Mouse (Mus musculus): ENCODE data around the gene Cdc42ep1. TPM values are rescaled to one million over a fixed set of nuclear protein-coding genes. Genes with fewer than 3 reads are reported as not detected.

The Cdc42ep1 gene
- polyA plus RNA-seq, 1 experiment = 221 TPM

DNA sequence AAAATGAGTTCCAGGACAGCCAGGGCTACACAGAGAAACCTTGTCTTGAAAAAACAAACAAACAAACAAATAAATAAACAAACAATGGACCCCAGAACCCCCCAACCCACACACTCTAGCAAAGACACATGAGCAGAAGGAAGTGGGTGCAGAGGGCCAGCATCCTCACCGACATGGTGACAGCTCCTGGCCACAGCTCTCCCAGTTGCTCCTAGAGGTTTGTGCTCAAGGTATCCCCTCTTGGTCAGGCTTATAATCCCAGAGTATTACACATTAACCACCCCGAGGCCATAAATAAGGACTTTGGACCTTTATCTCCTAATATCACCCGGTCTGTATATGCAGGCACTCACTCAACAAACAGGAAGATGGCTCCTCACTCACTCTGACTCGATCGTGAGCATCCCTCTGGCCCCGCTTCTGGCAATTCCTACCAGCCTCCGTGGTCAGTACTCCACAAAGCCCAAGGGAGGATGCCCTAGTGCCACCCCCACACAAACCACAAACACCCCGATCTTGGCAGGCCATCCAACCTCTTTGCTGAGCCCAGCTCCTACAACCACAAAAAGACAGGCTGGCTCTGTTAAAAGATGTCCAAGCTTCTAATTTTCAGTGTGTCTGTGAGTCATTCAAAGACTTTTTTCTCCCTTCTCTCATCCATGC is 13.0 kb downstream of the Cdc42ep1 start, which contains the start of gene Lgals2:
Gene Lgals2, minus strand, starts transcription at position 227 of the 663 bp plus-strand sequence.
- 40% methylated on average over 8 of the region's 8 CpGs for WGBS
- no peak for DNase-seq
- Histone ChIP-seq H3K4me1 (ENCODE audit: control insufficient read depth, insufficient read depth, low read length) (peaks cover 16% of the 10 kb centered on the region), H3K4me3 (replicated peaks; ENCODE audit: extremely low read depth, low read depth, low read length) (no peak within 1 kb of the TSS)
- TF ChIP-seq POLR2A (IDR thresholded peaks at IDR 0.05; ENCODE audit: borderline replicate concordance, extremely low read depth, low read depth, low read length) (no peak), CTCF (IDR thresholded peaks at IDR 0.05; ENCODE audit: insufficient read depth, low read length) (no peak)

DNA sequence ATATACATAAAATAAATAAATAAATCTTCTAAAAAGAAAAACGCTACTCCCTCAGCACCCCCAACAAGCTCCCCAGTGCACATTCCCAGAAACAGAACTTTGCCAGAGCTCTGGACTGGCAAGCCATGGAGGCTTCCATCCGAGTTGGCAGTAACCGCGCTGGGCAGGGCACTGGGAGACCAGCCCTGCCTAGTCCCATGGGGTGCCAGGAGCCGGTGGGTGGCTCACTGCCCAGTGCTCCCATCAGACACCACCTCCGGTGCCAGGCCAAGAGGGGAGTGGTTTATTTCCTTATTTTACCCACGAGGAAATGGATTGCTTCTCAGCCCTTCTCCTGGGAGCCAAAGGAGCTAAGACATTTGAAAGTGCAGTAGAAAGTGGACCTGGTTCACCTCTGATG is 14.6 kb downstream of the Cdc42ep1 start:
- no peak for DNase-seq
- 18% methylated on average over 7 of the region's 7 CpGs for WGBS
- peaks cover 13% of the 10 kb centered on the region for H3K4me1 ChIP-seq (ENCODE audit: control insufficient read depth, insufficient read depth, low read length)
- TF ChIP-seq CTCF (IDR thresholded peaks at IDR 0.05; ENCODE audit: insufficient read depth, low read length) = no peak
- TF ChIP-seq POLR2A (IDR thresholded peaks at IDR 0.05; ENCODE audit: borderline replicate concordance, extremely low read depth, low read depth, low read length) = no peak
- no peak overlapping the region for H3K4me3 ChIP-seq (replicated peaks; ENCODE audit: extremely low read depth, low read depth, low read length)

GRCm38 (mm10) chr15:78859311-78859710 is 16.9 kb downstream of the Cdc42ep1 start:
- no peak for TF ChIP-seq CTCF (IDR thresholded peaks at IDR 0.05; ENCODE audit: insufficient read depth, low read length)
- no peak for TF ChIP-seq POLR2A (IDR thresholded peaks at IDR 0.05; ENCODE audit: borderline replicate concordance, extremely low read depth, low read depth, low read length)
- H3K4me1 ChIP-seq (ENCODE audit: control insufficient read depth, insufficient read depth, low read length) = peaks cover 9% of the 10 kb centered on the region
- WGBS = 60% methylated on average over 4 of the region's 4 CpGs
- no peak for DNase-seq
- no peak overlapping the region for H3K4me3 ChIP-seq (replicated peaks; ENCODE audit: extremely low read depth, low read depth, low read length)

DNA sequence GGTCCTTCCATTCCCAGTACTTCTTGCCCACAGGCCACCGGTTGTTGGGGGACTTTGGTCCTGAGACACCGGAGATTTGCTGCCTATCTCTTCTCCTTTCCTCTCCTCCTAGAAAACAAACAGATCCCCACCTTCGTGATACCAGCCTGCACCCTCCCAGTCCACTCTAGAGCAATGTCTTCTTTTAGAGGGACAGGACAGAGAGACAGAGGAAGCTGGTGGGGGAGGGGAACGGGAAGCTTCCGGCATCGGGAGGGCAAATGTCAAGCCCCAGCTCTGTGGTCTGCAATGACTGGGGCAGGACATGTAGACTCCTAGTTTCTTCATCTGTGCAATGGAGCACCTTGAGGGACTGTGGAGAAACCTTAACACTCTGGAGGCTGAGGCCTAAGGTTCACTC is 17.3 kb downstream of the Cdc42ep1 start:
- H3K4me1 ChIP-seq (ENCODE audit: control insufficient read depth, insufficient read depth, low read length) = peaks cover 9% of the 10 kb centered on the region
- WGBS = 36% methylated on average over 6 of the region's 6 CpGs
- no peak for DNase-seq

DNA sequence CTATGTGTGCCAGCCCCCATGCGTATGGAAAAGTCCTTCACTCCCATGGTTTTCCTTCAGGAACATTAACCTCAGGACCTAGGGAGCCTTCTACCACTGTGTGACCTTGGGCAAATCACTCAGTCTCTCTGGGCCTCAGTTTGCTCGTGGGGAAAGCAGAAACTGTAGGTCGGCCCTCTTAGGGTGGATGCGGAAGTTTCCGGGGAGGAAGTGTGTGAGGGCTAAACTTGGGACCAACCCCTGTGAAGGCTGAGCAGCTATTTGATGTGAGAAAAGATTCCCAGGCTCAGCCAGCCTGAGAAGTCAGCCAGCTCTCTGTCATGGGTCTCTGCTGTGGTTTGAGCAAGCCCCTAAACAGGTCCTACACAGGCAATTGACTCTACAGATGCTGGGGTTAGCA is 19.9 kb downstream of the Cdc42ep1 start:
- Histone ChIP-seq H3K4me1 (ENCODE audit: control insufficient read depth, insufficient read depth, low read length) (peaks cover 5% of the 10 kb centered on the region), H3K4me3 (replicated peaks; ENCODE audit: extremely low read depth, low read depth, low read length) (no peak overlapping the region)
- WGBS = 61% methylated on average over 5 of the region's 5 CpGs
- no peak for DNase-seq
- TF ChIP-seq POLR2A (IDR thresholded peaks at IDR 0.05; ENCODE audit: borderline replicate concordance, extremely low read depth, low read depth, low read length) = no peak
- TF ChIP-seq CTCF (IDR thresholded peaks at IDR 0.05; ENCODE audit: insufficient read depth, low read length) = no peak

More for the DNA sequence above, 17.3 kb downstream of the Cdc42ep1 start:
- no peak overlapping the region for H3K4me3 ChIP-seq (replicated peaks; ENCODE audit: extremely low read depth, low read depth, low read length)
- TF ChIP-seq POLR2A (IDR thresholded peaks at IDR 0.05; ENCODE audit: borderline replicate concordance, extremely low read depth, low read depth, low read length) = no peak
- TF ChIP-seq CTCF (IDR thresholded peaks at IDR 0.05; ENCODE audit: insufficient read depth, low read length) = no peak

GRCm38 (mm10) chr15:78863154-78863553 is 20.7 kb downstream of the Cdc42ep1 start:
- WGBS = 57% methylated on average over 2 of the region's 2 CpGs
- TF ChIP-seq CTCF (IDR thresholded peaks at IDR 0.05; ENCODE audit: insufficient read depth, low read length) = no peak
- TF ChIP-seq POLR2A (IDR thresholded peaks at IDR 0.05; ENCODE audit: borderline replicate concordance, extremely low read depth, low read depth, low read length) = no peak
- DNase-seq = no peak
- H3K4me1 ChIP-seq (ENCODE audit: control insufficient read depth, insufficient read depth, low read length) = peaks cover 1% of the 10 kb centered on the region; the same call in 1 of the 2 replicates
- no peak overlapping the region for H3K4me3 ChIP-seq (replicated peaks; ENCODE audit: extremely low read depth, low read depth, low read length)

DNA sequence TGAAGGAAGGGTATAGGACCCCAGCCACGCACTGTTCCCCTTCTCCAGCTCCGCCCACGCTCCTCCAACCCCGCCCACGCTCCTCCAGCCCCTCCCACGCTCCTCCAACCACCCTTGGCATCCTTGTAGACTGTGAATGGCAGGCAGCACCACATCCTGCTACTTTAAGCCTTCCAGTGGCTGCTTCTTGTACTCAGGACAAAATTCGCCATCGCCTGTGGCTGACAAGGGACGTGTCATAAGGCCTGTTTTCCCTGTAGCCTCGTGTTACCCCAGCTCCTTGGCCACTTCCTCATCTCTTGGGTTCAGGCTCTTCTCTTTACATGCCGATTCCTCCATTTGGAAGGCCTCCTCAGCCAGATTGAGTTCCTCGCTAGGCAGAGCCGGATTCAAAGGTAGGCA is 21.4 kb downstream of the Cdc42ep1 start:
- DNase-seq = no peak

DNA sequence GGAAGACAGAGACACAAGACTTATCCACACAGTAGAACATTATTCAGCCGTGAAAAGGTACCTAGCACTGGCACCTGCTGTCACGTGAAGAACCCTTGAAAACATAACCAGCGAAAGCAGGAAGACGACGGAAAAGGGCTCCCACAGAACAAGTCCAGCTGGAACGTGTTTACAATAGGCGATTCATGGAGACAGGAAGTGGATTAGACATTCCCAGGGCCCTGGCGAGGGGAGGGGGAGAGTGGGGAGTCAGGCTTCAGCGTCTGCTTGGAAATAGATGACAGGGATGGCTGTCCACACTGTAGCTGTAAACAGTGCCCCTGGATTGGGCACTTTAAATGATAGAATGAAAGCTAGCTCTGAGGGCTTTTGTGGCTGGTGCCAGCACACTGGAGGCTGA is 26.0 kb downstream of the Cdc42ep1 start:
- no peak for TF ChIP-seq POLR2A (IDR thresholded peaks at IDR 0.05; ENCODE audit: borderline replicate concordance, extremely low read depth, low read depth, low read length)
- Histone ChIP-seq H3K4me3 (replicated peaks; ENCODE audit: extremely low read depth, low read depth, low read length) (no peak overlapping the region), H3K4me1 (ENCODE audit: control insufficient read depth, insufficient read depth, low read length) (peaks cover 13% of the 10 kb centered on the region)
- peak; percentile 55 for DNase-seq
- 13% methylated on average over 9 of the region's 9 CpGs for WGBS

More for the DNA sequence above, 21.4 kb downstream of the Cdc42ep1 start:
- 51% methylated on average over 13 of the region's 13 CpGs for whole genome bisulfite sequencing
- Histone ChIP-seq H3K4me1 (ENCODE audit: control insufficient read depth, insufficient read depth, low read length) (peaks cover 8% of the 10 kb centered on the region), H3K4me3 (replicated peaks; ENCODE audit: extremely low read depth, low read depth, low read length) (no peak overlapping the region)
- no peak for TF ChIP-seq CTCF (IDR thresholded peaks at IDR 0.05; ENCODE audit: insufficient read depth, low read length)
- no peak for TF ChIP-seq POLR2A (IDR thresholded peaks at IDR 0.05; ENCODE audit: borderline replicate concordance, extremely low read depth, low read depth, low read length)

DNA sequence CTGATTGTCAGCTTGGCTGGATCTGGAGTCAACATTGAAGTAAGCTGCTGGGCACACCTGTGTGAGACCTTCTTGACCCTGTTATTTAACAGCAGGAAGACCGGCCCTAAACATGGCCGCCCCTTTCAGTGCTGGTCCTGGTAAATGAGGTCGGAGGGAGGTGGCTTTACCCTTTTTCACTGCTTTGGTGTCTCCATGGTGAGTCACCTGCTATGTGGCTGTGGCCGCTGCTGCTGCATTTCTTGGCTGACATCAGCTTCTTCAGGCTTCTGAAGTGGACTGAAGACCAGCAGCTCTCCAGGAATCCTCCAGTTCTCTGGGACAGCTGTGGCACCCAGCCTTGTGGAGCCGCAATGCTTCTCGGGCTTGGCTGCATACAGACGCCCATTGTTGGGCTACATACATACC is 26.4 kb downstream of the Cdc42ep1 start:
- WGBS = 37% methylated on average over 7 of the region's 7 CpGs
- no peak for DNase-seq

GRCm38 (mm10) chr15:78869775-78870174 is 27.4 kb downstream of the Cdc42ep1 start:
- 13% methylated on average over 6 of the region's 6 CpGs for WGBS
- no peak for DNase-seq
- TF ChIP-seq CTCF (IDR thresholded peaks at IDR 0.05; ENCODE audit: insufficient read depth, low read length) = peak; percentile 44
- no peak for TF ChIP-seq POLR2A (IDR thresholded peaks at IDR 0.05; ENCODE audit: borderline replicate concordance, extremely low read depth, low read depth, low read length)
- peaks cover 13% of the 10 kb centered on the region for H3K4me1 ChIP-seq (ENCODE audit: control insufficient read depth, insufficient read depth, low read length)
- no peak overlapping the region for H3K4me3 ChIP-seq (replicated peaks; ENCODE audit: extremely low read depth, low read depth, low read length)

More for the DNA sequence above, 26.4 kb downstream of the Cdc42ep1 start:
- no peak overlapping the region for H3K4me3 ChIP-seq (replicated peaks; ENCODE audit: extremely low read depth, low read depth, low read length)
- H3K4me1 ChIP-seq (ENCODE audit: control insufficient read depth, insufficient read depth, low read length) = peaks cover 13% of the 10 kb centered on the region
- TF ChIP-seq POLR2A (IDR thresholded peaks at IDR 0.05; ENCODE audit: borderline replicate concordance, extremely low read depth, low read depth, low read length) (no peak), CTCF (IDR thresholded peaks at IDR 0.05; ENCODE audit: insufficient read depth, low read length) (no peak)
